Mouse (Mus musculus): ENCODE measurements around the gene Veph1.

Veph1 gene

GRCm38 (mm10) chr3:66296545-66296944, at the start of gene Veph1:
Gene Veph1 (minus strand): TSS chr3:66296837.
- peak; percentile 5 to 9 for DNase-seq

- DNase-seq = no peak
Observed at GRCm38 (mm10) chr3:66340742-66341141, 44.1 kb upstream of the Veph1 start.

- DNase-seq = no peak
Observed at GRCm38 (mm10) chr3:66332401-66332729, 35.7 kb upstream of the Veph1 start.

GRCm38 (mm10) chr3:66331592-66332400, 35.2 kb upstream of the Veph1 start:
- peak; percentile 86 to 87 for DNase-seq

- no peak for DNase-seq
Observed at GRCm38 (mm10) chr3:66330896-66331579, 34.4 kb upstream of the Veph1 start.

GRCm38 (mm10) chr3:66325962-66326834, 29.6 kb upstream of the Veph1 start:
- peak in 1 of 2 experiments; percentile 5 for DNase-seq

GRCm38 (mm10) chr3:66325486-66325951, 28.9 kb upstream of the Veph1 start:
- peak; percentile 40 to 46 for DNase-seq

- DNase-seq = no peak
Observed at GRCm38 (mm10) chr3:66314793-66315715, 18.4 kb upstream of the Veph1 start.

GRCm38 (mm10) chr3:66310586-66310985, 13.9 kb upstream of the Veph1 start:
- no peak for DNase-seq

GRCm38 (mm10) chr3:66309531-66309930, 12.9 kb upstream of the Veph1 start:
- no peak for DNase-seq

- no peak for DNase-seq
Observed at GRCm38 (mm10) chr3:66295236-66295635, 1.4 kb downstream of the Veph1 start.

- no peak for DNase-seq
Observed at GRCm38 (mm10) chr3:66294729-66295128, 1.9 kb downstream of the Veph1 start.

- peak; percentile 27 to 30 for DNase-seq
Observed at GRCm38 (mm10) chr3:66292356-66292946, 4.2 kb downstream of the Veph1 start.

GRCm38 (mm10) chr3:66263270-66263669, 33.4 kb downstream of the Veph1 start:
- peak; percentile 21 to 38 for DNase-seq

GRCm38 (mm10) chr3:66262319-66262718, 34.3 kb downstream of the Veph1 start:
- peak; percentile 36 to 41 for DNase-seq

GRCm38 (mm10) chr3:66254504-66255105, 42.0 kb downstream of the Veph1 start:
- peak; percentile 54 to 79 for DNase-seq

- DNase-seq = no peak
Observed at GRCm38 (mm10) chr3:66251842-66252241, 44.8 kb downstream of the Veph1 start.

- DNase-seq = no peak
Observed at GRCm38 (mm10) chr3:66240476-66240875, 56.2 kb downstream of the Veph1 start.

GRCm38 (mm10) chr3:66236234-66236871, 60.3 kb downstream of the Veph1 start:
- DNase-seq = peak; percentile 49 to 50

- DNase-seq = no peak
Observed at GRCm38 (mm10) chr3:66224931-66225537, 71.6 kb downstream of the Veph1 start.

Measured in cerebellum, postnatal 14 days (tissue).